Mouse (Mus musculus) induced T-regulatory cell, adult 2 months (primary cell): ENCODE results near the gene Tmem132b.

Source experiments
- DNase-seq: peaks from one replicate; pipeline ENCODE4 v3.0.0-alpha.2; 2012; ENCODE audit warnings: low read depth

Gene Tmem132b

DNA sequence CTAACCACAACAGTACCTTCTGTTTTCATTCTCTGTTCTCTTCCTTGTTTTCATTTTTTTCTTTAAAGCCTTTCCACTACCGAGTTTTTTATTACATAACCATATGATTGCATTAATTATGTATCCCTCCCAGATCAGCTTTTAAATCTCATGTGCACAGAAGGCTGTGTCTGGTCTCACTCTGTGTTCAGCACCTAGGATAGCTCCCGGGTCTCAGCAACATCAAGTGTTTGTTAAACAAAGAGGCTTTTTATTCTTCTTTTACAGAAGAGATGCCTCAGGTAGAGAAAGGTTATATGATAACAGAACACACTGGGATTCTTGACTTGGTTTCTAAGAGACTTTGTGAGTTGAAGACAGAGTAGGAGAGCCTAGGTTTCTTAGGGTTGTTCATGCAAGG is 241.2 kb downstream of the Tmem132b start:
- DNase-seq, result no peak

DNA sequence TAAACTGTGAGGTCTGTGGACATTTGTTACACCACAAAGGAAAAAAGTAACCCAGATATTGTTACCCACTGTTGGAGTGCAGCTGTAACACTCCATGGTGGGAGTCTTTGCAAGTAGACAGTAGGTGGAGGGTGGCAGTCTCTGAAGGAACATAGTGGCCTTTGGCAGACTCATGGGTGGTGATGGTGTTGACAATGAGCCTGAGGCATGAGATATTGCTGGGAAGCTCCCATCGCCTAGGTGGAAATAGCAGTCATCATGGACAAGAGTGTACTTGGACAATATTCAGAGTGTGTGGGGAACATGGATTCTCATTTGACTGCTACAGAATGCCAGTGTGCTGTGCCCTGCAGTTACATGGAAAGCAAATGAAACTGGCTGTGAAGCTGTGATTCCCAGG is 248.8 kb downstream of the Tmem132b start:
- no peak for DNase-seq

DNA sequence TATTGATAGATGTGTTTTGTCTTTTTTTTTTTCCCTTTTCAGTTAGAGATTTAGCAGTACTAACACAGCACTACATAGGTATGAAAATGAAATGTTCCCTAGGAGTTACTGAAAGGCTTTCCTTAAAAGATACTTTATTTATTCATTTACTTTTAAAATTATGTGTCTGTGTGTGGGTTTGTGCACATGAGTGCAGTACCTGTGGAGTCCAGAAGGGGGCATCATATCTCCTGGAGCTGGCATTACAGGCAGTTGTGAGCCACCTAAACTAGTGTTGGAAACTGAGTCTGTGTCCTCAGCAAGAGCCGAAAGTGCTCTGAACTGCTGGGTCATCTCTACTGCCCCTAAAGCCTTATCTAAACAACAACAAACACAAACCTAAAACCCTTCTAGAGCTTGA is 261.1 kb downstream of the Tmem132b start:
- no peak for DNase-seq

DNA sequence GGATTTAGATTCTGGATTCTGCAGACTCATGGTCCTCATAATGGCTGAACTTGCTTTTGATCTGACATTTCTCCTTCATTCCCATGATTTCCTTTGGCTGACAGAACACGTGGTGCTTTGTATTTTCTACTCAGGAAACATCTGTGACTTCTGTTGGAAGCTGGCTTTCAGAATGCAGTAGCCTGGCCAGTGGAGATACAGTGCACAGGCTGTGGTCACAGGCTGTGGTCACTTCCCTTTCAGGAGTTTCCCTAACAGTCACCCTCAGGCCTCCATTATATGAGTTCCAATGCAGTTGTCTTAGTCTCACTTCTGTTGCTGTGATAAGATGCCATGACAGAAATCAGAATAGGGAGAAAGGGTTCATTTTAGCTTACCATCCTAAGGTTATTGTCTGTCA is 262.7 kb downstream of the Tmem132b start:
- DNase-seq, result no peak

DNA sequence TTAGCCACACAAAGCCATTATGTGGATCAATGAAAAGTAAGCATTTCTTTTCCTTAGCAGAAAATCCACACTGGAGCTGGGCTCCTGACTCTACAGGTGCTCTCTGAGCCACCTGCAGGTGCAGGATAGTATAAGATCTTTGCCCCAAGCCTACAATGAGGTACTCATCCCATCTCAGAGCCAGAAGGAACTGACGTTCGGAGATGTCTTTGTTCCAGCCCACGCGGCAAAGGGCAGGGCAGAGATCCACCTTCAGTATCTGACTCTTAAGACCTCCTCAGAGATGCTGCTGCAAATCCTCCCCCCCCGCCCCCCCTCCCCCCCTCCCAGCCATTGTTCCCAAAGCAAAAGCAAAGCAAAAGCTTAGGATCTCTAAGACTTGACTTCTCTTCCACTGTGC is 268.0 kb downstream of the Tmem132b start:
- DNase-seq, result no peak

DNA sequence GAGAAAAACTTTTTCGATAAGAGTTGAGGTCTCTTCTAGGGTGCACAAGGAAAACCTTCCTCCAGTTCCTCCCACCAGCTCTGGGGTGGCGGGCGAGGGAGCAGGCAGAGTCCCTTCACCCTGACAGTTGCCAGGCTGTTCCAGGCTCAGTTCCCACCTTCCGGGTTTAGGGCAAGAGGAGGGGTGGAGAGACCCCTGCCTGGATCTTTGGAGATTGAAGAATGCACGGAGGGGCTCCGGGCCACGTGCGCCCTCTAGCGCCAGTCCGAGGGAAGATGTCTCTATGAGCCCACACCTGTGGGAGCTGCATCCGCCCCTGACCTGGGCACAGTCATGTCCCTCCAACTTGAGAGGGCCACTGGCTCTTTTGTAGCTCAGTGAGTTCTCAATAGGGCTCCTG is 268.5 kb downstream of the Tmem132b start:
- DNase-seq, result no peak

DNA sequence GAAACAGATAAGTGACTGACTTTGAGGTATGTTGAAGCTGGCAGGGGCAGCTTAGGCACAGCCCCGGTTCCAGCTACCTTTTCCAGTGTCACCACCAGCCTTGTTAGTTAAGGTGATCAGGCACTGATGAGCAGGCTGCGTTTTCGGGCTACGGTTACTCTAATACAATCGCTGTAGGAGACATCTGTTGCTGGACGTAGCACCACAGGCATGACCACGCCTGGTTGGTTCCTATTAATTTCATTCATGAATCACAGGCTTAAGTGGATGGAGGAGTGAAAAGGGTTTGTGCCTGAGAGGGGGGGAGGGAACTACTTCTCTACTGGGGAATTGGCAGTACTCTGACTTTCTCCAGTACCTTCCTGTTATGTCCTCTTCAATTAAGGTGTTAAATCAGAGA is 271.2 kb downstream of the Tmem132b start:
- DNase-seq, result no peak

DNA sequence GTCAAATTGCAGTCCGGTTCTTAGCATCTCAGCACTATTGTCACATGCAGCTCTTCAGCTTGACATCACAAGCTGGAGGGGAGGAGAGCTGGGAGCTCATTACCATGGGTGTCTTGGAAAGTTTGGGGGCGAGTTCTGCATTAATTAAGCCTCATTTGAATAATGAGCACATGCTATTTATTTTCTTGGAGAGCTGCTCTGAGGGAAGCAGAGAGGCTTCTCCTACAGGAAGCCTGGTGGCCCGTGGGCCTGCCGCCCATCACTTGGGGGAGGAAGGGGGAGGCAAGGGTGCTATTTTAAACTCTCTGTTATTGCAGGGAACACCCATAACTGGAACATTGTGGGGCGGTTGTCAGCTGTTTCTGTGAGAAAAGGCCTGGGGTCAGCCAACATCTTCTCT is 273.8 kb downstream of the Tmem132b start:
- no peak for DNase-seq

DNA sequence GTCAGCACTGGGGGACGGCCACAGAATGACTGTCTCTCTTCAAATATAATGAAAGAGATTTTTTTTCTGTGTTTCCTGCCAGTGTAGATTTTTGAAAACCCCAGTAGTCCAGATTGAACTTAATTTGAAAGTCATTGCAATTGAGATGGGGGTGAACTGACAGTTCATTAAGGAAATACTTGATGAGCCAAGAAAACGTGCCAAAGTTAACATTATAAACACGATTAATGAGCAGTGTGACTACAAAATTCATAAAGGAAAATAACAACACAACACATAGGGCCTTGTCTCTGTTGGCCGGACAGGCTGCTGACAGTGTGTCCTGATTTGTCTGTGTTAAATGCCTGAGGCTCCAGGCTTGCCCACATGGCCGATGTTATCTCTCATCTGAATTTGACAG is 276.3 kb downstream of the Tmem132b start:
- no peak for DNase-seq

DNA sequence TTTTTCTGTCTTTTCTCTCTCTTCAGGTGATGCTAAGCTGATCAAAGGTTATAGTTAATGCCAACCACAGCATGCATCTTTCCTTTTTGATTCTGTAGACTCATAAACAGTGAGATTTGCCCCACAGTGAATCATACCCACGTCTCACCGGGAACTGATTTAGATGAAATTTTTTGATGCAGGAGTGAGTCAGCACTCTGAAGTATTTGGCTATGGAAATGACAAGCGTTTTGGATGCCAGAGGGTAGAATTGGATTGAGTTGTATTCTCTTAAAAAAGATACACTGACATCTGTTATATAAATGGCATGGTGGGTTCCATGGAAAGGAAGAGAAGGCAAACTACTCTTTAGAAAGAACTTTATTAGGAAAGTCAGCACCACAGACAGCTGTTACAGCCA is 297.8 kb downstream of the Tmem132b start:
- DNase-seq, result no peak

DNA sequence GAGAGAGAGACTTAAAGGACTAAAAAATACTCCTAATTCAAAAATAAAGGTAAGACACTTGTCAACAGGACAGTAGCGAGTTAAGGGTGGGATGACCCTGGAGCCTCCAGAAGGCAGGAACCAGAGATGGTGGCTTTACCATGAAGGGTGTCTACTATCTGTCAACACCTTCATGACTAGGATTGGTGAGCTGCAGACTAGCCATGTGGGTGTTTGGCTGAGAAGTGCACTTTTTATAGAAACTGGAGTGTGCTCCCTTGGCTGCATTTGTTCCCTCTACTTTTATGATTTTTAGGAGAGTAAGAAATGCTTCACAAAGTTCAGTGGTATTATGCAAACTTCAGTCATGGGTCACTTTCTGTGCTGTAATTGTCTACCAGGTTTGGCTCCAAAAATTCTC is 304.3 kb downstream of the Tmem132b start:
- DNase-seq, result no peak

DNA sequence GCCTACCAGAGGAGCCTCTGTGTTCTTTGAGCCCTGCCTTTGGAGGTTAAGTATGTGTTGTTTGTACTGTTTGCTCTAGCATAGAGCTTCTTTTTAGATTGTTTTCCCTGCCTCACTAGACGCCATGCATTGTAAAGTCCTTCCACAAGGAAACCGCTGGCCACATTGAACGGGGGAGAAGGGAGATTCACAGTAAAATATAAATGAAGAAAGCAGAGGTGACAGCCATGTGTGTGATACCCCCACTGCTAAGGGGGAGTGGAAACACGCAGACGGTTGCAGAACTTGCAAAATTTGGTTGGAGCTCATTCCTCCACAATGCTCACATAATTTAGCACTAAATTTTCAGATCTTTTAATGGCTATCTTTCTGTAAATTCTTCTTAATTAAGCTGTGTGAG is 305.2 kb downstream of the Tmem132b start:
- no peak for DNase-seq
